Mouse (Mus musculus): ENCODE results near the gene Pofut2.
"Not testable (repeated sequence)": the region's sequence is repeated elsewhere in the genome, so short reads cannot be mapped to it uniquely, and the experiment has no call there.

Gene Pofut2

DNA sequence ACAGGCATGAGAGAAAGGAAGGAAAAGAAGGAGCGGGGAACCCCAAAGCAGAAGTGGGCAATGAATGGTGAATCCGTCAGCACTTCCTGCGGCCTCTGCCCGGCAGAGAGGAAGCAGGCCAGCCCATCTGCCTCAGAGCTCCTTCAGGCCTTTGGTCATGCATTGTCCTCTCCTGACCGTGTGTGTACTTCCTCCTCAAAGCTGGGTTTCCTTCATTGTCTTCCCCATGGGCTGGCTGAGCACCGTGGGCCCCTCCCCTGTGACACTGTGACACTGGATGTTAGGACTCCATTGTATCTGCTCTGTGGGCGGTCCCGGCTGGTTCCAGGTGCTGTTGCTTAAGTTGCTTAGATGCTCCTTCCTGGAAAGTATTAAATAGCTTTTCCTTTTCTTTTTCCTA is 7.3 kb downstream of the Pofut2 start:
- DNase-seq (ENCODE audit: inconsistent ontology term) = no peak

GRCm38 (mm10) chr10:77267027-77267426 is 8.0 kb downstream of the Pofut2 start:
- DNase-seq (ENCODE audit: inconsistent ontology term) = no peak

DNA sequence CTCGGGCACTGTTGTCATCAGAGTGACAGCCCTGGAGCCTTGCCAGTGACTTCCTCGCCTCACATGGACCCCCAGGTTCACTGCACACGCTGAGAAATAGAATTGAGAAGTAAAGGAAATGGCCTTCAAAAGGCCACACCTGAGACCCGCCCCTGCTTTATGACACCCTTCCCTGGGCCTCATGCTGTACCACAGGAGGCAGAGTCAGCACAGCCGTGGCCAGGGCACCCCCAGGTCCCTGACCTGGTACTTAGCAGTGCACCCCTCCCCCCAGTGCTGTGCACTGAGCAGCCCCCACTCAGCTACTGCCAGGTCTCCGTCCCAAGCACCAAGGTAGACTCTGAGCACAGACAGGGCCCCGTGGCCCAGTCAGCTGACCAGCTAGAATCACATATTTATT is 10.1 kb downstream of the Pofut2 start:
- DNase-seq (ENCODE audit: inconsistent ontology term) = no peak

- DNase-seq (ENCODE audit: inconsistent ontology term) = no peak
Measured at GRCm38 (mm10) chr10:77272980-77273730, 14.1 kb downstream of the Pofut2 start.

- no peak for DNase-seq (ENCODE audit: inconsistent ontology term)
Measured at GRCm38 (mm10) chr10:77273798-77274197, 14.8 kb downstream of the Pofut2 start.

DNA sequence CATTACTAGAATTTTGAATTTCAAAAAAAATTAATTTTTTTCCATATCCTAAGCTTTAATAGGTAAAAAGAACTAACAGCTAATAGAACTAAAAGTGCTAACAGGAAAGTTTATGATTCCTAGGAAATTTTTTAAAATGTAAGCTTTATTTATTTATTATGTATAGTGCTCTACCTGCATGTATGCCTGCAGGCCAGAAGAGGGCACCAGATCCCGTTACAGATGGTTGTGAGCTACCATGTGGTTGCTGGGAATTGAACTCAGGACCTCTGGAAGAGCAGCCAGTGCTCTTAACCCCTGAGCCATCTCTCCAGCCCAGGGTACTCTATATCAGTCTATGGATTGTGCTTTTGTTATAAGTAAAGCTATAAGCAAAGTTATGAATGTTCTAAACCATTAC is 23.1 kb downstream of the Pofut2 start:
- DNase-seq (ENCODE audit: inconsistent ontology term) = not testable (repeated sequence)

GRCm38 (mm10) chr10:77282822-77283221 is 23.8 kb downstream of the Pofut2 start:
- DNase-seq (ENCODE audit: inconsistent ontology term) = peak; percentile 59

DNA sequence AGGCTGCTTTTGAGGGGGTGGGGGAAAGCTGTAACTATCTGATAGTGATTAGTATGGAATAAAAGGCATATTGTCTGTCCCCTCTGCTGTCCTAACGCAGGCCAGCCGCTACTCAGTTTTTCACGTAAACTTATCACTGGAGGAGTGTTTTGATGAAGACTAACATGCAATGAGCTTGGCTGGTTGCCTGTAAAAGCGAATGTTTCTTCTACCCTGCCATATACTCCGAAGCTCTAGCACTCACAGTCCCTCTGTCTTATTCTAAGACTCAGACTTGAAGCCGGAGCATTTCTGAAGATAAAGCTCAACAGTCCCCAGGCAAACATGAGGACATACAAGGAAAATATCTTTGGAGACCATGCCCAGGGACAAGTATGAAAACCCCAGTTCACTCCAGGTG is 25.8 kb downstream of the Pofut2 start:
- DNase-seq (ENCODE audit: inconsistent ontology term) = no peak

- DNase-seq (ENCODE audit: inconsistent ontology term) = no peak
Measured at GRCm38 (mm10) chr10:77287626-77288025, 28.6 kb downstream of the Pofut2 start.

- DNase-seq (ENCODE audit: inconsistent ontology term) = no peak
Measured at GRCm38 (mm10) chr10:77288639-77289195, 29.7 kb downstream of the Pofut2 start.

DNA sequence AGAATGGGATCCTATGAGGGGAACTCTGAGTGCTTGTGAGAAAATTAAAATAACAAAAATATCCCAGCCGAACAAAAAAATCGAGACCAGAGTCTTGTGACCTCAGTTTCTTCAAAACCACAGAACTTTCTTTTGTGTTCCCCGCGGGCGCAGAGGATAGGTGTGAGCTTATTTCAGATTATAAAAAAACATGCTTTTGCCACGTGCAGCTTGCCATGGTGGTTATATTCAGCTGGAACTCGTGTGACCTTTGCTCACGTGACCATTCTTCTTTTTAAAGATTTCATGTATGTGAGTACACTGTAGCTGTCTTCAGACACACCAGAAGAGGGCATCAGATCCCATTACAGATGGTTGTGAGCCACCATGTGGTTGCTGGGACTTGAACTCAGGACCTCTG is 30.5 kb downstream of the Pofut2 start:
- no peak for DNase-seq (ENCODE audit: inconsistent ontology term)

- DNase-seq (ENCODE audit: inconsistent ontology term) = no peak
Measured at GRCm38 (mm10) chr10:77290624-77291366, 31.8 kb downstream of the Pofut2 start.

DNA sequence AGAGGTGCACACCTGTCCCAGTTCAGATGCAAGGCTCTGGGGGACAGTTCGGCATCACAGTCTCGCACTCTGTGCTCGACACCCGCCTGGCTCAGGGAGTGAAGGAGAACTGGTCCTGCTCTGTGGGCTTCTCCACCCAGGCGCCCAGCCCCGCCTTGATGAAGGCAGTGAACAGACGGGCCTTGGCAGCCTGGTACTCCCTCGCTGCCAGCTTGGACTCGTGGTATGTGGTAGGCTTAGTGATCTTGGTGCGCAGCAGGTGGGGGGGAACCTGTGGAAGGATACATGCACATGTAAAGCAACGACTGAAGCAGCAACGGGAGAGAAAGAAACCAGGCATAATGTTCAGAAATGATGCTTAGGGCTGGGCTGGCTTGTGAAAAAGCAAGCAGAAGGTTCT is 35.7 kb downstream of the Pofut2 start:
- no peak for DNase-seq (ENCODE audit: inconsistent ontology term)

DNA sequence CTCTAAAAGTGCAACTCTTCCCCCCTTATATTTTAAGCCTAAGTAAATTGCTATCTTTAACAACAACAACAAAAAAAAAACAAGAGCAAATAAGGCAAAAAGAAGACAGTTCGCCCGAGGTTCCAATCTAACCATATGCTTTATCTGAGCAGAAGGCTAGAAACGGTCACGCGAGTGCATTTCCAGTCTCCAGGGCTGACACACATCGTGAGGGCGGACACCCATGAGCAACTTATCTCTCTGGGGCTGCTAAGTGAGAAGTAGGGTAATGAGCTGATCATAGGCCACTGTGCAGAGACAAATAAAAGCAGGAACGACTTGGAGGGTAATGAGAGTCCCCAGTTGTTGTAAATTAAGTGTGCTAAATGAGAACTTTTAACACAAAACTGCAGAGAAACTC is 39.6 kb downstream of the Pofut2 start:
- DNase-seq (ENCODE audit: inconsistent ontology term) = no peak

GRCm38 (mm10) chr10:77299194-77299593 is 40.2 kb downstream of the Pofut2 start:
- DNase-seq (ENCODE audit: inconsistent ontology term) = no peak

DNA sequence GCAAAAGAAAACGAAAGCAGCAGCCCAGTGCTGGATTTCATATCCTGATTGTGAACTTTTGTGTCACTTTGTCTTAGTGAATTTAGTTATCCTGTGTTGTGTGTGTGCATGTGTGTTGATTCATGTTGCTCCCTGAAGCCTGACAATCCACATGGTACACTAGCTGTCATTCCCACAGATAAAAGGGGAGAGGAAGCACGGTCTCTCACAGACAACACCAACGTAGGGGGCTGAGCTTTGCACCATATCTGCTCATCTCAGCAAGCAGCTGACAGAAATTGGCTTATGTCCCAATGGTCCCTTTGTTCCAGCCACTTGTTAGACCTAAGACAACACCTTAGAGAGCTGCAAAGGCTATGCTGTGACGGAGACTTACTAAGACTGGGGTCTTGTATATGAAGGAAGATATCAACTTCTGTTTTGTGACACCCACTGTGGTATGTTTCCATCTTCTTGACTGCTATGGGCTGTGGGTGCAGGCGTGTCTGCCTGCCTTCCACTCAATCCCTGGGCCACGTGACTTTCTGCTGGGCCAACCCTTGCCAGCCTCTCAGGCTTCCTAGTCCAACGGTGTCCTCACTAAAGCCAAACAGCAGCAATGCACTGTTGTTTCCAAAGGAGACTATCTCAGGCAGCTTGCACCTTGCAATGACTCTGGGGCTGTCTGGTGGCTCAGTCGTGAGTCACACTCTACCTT is 41.4 kb downstream of the Pofut2 start:
- no peak for DNase-seq (ENCODE audit: inconsistent ontology term)

GRCm38 (mm10) chr10:77300934-77301297 is 41.9 kb downstream of the Pofut2 start:
- DNase-seq (ENCODE audit: inconsistent ontology term) = no peak

GRCm38 (mm10) chr10:77304362-77304761 is 45.3 kb downstream of the Pofut2 start:
- no peak for DNase-seq (ENCODE audit: inconsistent ontology term)

DNA sequence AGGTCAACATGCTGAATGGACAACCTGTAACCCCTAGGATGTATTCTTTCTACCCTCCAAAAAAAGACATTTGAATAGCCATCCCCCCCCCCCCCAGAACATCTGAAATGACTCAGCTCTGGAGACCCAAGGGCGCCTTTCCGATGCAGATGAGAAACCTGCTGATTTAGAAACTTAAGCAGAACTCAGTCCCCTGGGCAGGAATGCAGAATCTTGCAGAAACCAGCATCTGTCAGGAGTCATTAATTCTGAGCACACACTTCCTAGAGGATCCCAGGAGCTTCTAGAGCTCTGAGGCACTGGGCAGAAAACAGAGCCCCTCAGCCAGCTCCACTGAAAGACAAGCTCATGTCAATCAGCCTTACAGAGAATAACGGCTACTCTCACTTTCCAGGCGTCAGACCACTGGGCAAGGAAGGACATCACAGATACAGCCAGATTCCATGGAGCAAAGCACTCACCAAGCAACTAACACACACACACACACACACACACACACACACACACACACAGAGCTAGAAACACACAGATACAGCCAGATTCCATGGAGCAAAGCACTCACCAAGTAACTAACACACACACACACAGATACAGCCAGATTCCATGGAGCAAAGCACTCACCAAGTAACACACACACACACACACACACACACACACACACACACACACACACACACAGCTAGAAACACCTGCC is 46.0 kb downstream of the Pofut2 start:
- no peak for DNase-seq (ENCODE audit: inconsistent ontology term)

GRCm38 (mm10) chr10:77305766-77306165 is 46.7 kb downstream of the Pofut2 start:
- no peak for DNase-seq (ENCODE audit: inconsistent ontology term)

DNA sequence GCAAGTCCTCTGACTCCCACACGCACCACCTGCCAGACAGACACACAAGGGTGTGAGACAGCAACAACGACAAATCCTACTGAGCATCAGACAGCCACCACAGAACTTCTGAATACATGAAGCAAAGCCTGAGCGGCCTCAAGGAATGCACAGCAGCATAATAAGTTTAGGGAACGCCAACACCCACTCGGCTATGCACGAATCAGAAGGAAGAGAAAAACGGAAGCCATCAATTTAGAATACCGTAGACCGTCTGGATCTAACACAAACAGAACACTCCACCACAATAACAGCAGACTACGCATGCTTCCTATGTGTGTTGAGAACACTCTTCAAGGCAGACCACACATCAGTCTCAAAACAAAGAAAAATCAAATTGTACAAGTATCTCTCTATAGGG is 50.0 kb downstream of the Pofut2 start:
- no peak for DNase-seq (ENCODE audit: inconsistent ontology term)
